Mouse (Mus musculus) lung, postnatal 10 days (tissue): ENCODE results near the gene Nudcd3.
"Not testable (repeated sequence)": the region's sequence is repeated elsewhere in the genome, so short reads cannot be mapped to it uniquely, and the experiment has no call there.

Experiments used
- DNase-seq: peaks from one replicate; pipeline ENCODE4 v3.0.0; 2021

The Nudcd3 gene

GRCm38 (mm10) chr11:6120001-6120400 lies 80.2 kb downstream of the Nudcd3 start:
- DNase-seq: no peak

- DNase-seq: no peak
Measured at GRCm38 (mm10) chr11:6119312-6119711, 80.9 kb downstream of the Nudcd3 start.

- no peak for DNase-seq
Measured at GRCm38 (mm10) chr11:6117956-6118355, 82.3 kb downstream of the Nudcd3 start.

GRCm38 (mm10) chr11:6111734-6112484 lies 88.3 kb downstream of the Nudcd3 start:
- DNase-seq: no peak

- DNase-seq: no peak
Measured at GRCm38 (mm10) chr11:6109990-6110389, 90.2 kb downstream of the Nudcd3 start.

GRCm38 (mm10) chr11:6108296-6108695 lies 91.9 kb downstream of the Nudcd3 start:
- DNase-seq: no peak

GRCm38 (mm10) chr11:6107722-6108121 lies 92.5 kb downstream of the Nudcd3 start:
- DNase-seq: no peak

- DNase-seq: no peak
Measured at GRCm38 (mm10) chr11:6104734-6105133, 95.5 kb downstream of the Nudcd3 start.

- not testable (repeated sequence) for DNase-seq
Measured at GRCm38 (mm10) chr11:6096637-6097036, 103.6 kb downstream of the Nudcd3 start.

GRCm38 (mm10) chr11:6086991-6087390 lies 113.2 kb downstream of the Nudcd3 start:
- no peak for DNase-seq

- DNase-seq: no peak
Measured at GRCm38 (mm10) chr11:6078737-6079136, 121.5 kb downstream of the Nudcd3 start.

- DNase-seq: peak; percentile 27
Measured at GRCm38 (mm10) chr11:6075618-6076066, 124.6 kb downstream of the Nudcd3 start.

- DNase-seq: no peak
Measured at GRCm38 (mm10) chr11:6068181-6068957, 131.8 kb downstream of the Nudcd3 start.

GRCm38 (mm10) chr11:6067160-6067559 lies 133.1 kb downstream of the Nudcd3 start:
- DNase-seq: no peak

- no peak for DNase-seq
Measured at GRCm38 (mm10) chr11:6066176-6066575, 134.0 kb downstream of the Nudcd3 start, which contains the start of gene Camk2b. Gene Camk2b, minus strand, starts transcription at chr11:6066362.

GRCm38 (mm10) chr11:6065551-6066121 lies 134.6 kb downstream of the Nudcd3 start:
- DNase-seq: no peak

GRCm38 (mm10) chr11:6065046-6065521 lies 135.1 kb downstream of the Nudcd3 start:
- no peak for DNase-seq

GRCm38 (mm10) chr11:6064215-6065045 lies 135.8 kb downstream of the Nudcd3 start:
- DNase-seq: no peak

- no peak for DNase-seq
Measured at GRCm38 (mm10) chr11:6063501-6064214, 136.6 kb downstream of the Nudcd3 start.

GRCm38 (mm10) chr11:6063065-6063464 lies 137.2 kb downstream of the Nudcd3 start:
- DNase-seq: no peak

GRCm38 (mm10) chr11:6062329-6062728 lies 137.9 kb downstream of the Nudcd3 start:
- no peak for DNase-seq

- DNase-seq: no peak
Measured at GRCm38 (mm10) chr11:6061891-6062290, 138.3 kb downstream of the Nudcd3 start.
